Mouse (Mus musculus): ENCODE data around the gene Eif5a.

The Eif5a gene

DNA sequence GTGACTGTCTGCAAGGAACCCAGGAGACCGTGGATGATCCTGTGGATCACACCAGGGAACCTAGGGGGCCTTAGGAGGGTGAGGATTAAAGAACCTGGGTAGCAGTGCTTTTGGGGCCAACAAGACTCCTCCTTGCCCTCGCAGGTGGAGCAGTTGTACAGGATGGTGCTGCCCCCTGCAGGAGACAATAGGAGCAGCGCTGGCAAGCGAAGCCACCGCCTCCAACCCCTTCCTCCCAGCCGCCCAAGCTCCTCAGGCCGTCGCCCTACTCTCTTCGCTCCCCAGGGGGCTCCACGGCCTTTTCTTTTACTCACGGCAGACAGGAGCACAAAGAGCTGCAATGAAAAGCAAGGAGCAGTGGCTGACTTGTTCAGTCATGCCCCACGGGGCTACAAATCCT lies 44.9 kb downstream of the Eif5a start:
- DNase-seq (ENCODE audit: low read depth, low spot score), result no peak

DNA sequence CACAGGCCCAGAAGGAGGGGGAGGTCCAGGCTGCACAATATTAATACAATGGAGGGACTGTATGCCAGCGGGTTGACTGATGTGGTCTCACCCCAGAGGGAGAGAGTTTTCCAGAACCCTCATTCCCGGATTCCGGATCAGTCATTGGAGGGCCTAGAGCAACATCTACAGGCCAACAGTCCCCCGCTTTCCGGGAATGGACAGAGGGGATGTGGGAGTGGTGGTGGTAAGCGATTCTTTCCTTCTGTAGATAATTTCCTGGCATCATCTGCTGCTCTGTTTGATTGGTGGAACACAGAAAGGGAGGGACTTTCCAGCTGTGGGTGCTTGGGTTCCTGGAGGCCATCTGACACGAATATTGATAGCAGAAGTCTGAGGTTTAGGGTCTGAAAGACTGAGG lies 45.6 kb downstream of the Eif5a start:
- no peak for DNase-seq (ENCODE audit: low read depth, low spot score)

DNA sequence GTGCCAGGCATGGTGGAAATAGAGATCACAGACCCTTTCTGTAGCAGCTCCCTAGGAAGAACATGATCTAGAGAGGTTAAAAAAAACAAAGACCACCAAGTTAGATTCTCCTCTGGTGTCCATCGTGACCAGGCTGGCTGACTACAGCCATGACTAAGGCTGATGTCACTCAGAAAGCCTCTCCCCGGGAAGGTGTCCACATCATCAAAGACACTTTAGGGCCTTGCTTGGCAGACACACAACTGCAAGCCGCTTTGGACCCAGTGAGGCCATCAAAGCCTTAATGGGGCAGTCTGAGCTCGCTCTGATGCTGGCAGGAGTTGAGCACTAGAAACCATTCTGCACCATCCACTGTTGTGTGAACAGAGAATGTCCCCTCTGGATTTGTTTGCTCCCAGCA lies 49.3 kb downstream of the Eif5a start:
- no peak for DNase-seq (ENCODE audit: low read depth, low spot score)

GRCm38 (mm10) chr11:69871822-69872221 lies 49.9 kb downstream of the Eif5a start:
- no peak for DNase-seq (ENCODE audit: low read depth, low spot score)

- DNase-seq (ENCODE audit: low read depth, low spot score), result no peak
Observed at GRCm38 (mm10) chr11:69870289-69871069, 51.3 kb downstream of the Eif5a start.

- DNase-seq (ENCODE audit: low read depth, low spot score), result no peak
Observed at GRCm38 (mm10) chr11:69867335-69867734, 54.4 kb downstream of the Eif5a start.
